Mouse (Mus musculus): ENCODE data around the gene Cpvl. TPM values are rescaled to one million over a fixed set of nuclear protein-coding genes. Genes with fewer than 3 reads are reported as not detected.

Gene Cpvl
- total and polyA plus RNA-seq, 3 experiments, result not detected

GRCm38 (mm10) chr6:53972238-53972743, 6.2 kb downstream of the Cpvl start:
- no peak for TF ChIP-seq MAZ (IDR thresholded peaks at IDR 0.05; ENCODE audit: low read depth, low read length)
- no peak for TF ChIP-seq KAT2A (conservative IDR thresholded peaks at IDR 0.05; ENCODE audit: low read depth, low read length)
- no peak for TF ChIP-seq POLR2A (IDR thresholded peaks at IDR 0.05; ENCODE audit: control insufficient read depth in 1 of 2, insufficient read depth in 1 of 2, low read depth in 1 of 2, low read length in 2 of 2, poor library complexity in 1 of 2)
- TF ChIP-seq GABPA (IDR thresholded peaks at IDR 0.05; ENCODE audit: low read depth, low read length), result no peak
- TF ChIP-seq BHLHE40 (IDR thresholded peaks at IDR 0.05; ENCODE audit: borderline replicate concordance, low read depth, low read length), result no peak
- no peak for TF ChIP-seq MAX (IDR thresholded peaks at IDR 0.05; ENCODE audit: low read length)
- TF ChIP-seq TCF12 (IDR thresholded peaks at IDR 0.05; ENCODE audit: low read depth, low read length), result no peak
- H3K79me2 ChIP-seq (ENCODE audit: control insufficient read depth, insufficient read depth, low read length, poor library complexity), result no peaks in the 10 kb centered on the region
- H3K27me3 ChIP-seq (ENCODE audit: control insufficient read depth in 1 of 2, insufficient read depth in 2 of 2, low read length in 2 of 2), result no peaks in the 10 kb centered on the region
- H3K27ac ChIP-seq (ENCODE audit: control insufficient read depth, low read depth, low read length), result no peak overlapping the region
- no peak overlapping the region for H3K9ac ChIP-seq (ENCODE audit: control insufficient read depth, low read depth, low read length, poor library complexity, severe bottlenecking)
- H3K4me3 ChIP-seq (ENCODE audit: control insufficient read depth in 1 of 2, insufficient read depth in 1 of 2, low read depth in 2 of 2, low read length in 2 of 2), result no peak overlapping the region
- H3K4me1 ChIP-seq (ENCODE audit: control insufficient read depth in 1 of 2, insufficient read depth in 2 of 2, low read length in 2 of 2), result no peaks in the 10 kb centered on the region
- no peaks in the 10 kb centered on the region for H3K36me3 ChIP-seq (ENCODE audit: control insufficient read depth in 1 of 2, insufficient read depth in 2 of 2, low read length in 2 of 2)
- DNase-seq (ENCODE audit: low read depth, low spot score), result no peak
- H3K9me3 ChIP-seq (replicated peaks; ENCODE audit: insufficient read depth, low read length), result no peaks in the 10 kb centered on the region

- Histone ChIP-seq H3K27ac (ENCODE audit: control insufficient read depth, low read depth, low read length) (no peak overlapping the region), H3K4me1 (ENCODE audit: control insufficient read depth in 1 of 2, insufficient read depth in 2 of 2, low read length in 2 of 2) (no peaks in the 10 kb centered on the region), H3K27me3 (ENCODE audit: control insufficient read depth in 1 of 2, insufficient read depth in 2 of 2, low read length in 2 of 2) (no peaks in the 10 kb centered on the region), H3K79me2 (ENCODE audit: control insufficient read depth, insufficient read depth, low read length, poor library complexity) (no peaks in the 10 kb centered on the region), H3K9me3 (replicated peaks; ENCODE audit: insufficient read depth, low read length) (no peaks in the 10 kb centered on the region), H3K36me3 (ENCODE audit: control insufficient read depth in 1 of 2, insufficient read depth in 2 of 2, low read length in 2 of 2) (no peaks in the 10 kb centered on the region), H3K9ac (ENCODE audit: control insufficient read depth, low read depth, low read length, poor library complexity, severe bottlenecking) (no peak overlapping the region), H3K4me3 (ENCODE audit: control insufficient read depth in 1 of 2, insufficient read depth in 1 of 2, low read depth in 2 of 2, low read length in 2 of 2) (no peak overlapping the region)
- TF ChIP-seq SMC3 (IDR thresholded peaks at IDR 0.05; ENCODE audit: low read depth, low read length), result no peak
- no peak for TF ChIP-seq POLR2A (IDR thresholded peaks at IDR 0.05; ENCODE audit: control insufficient read depth in 1 of 2, insufficient read depth in 1 of 2, low read depth in 1 of 2, low read length in 2 of 2, poor library complexity in 1 of 2)
- TF ChIP-seq MAX (IDR thresholded peaks at IDR 0.05; ENCODE audit: low read length), result no peak
- no peak for TF ChIP-seq MYB (IDR thresholded peaks at IDR 0.05; ENCODE audit: low read depth, low read length)
- no peak for TF ChIP-seq SIN3A (IDR thresholded peaks at IDR 0.05; ENCODE audit: low read length)
- TF ChIP-seq ZMIZ1 (IDR thresholded peaks at IDR 0.05; ENCODE audit: low read depth, low read length), result no peak
- TF ChIP-seq RCOR1 (IDR thresholded peaks at IDR 0.05; ENCODE audit: low read depth, low read length), result no peak
- no peak for TF ChIP-seq CTCF (IDR thresholded peaks at IDR 0.05 in 2 of 3, conservative IDR thresholded peaks at IDR 0.05 in 1 of 3; ENCODE audit: control insufficient read depth in 1 of 3, insufficient read depth in 1 of 3, low read depth in 2 of 3, low read length in 3 of 3, poor library complexity in 1 of 3, severe bottlenecking in 1 of 3)
- TF ChIP-seq GATA1 (IDR thresholded peaks at IDR 0.05; ENCODE audit: low read depth, low read length), result no peak
- TF ChIP-seq MEF2A (IDR thresholded peaks at IDR 0.05; ENCODE audit: extremely low read depth, insufficient replicate concordance, low read depth, low read length, poor library complexity, severe bottlenecking), result no peak
- no peak for TF ChIP-seq USF2 (IDR thresholded peaks at IDR 0.05; ENCODE audit: borderline replicate concordance in 1 of 2, insufficient read depth in 1 of 2, low read depth in 1 of 2, low read length in 2 of 2)
- no peak for TF ChIP-seq TBP (IDR thresholded peaks at IDR 0.05; ENCODE audit: low read depth, low read length)
- no peak for TF ChIP-seq KAT2A (conservative IDR thresholded peaks at IDR 0.05; ENCODE audit: low read depth, low read length)
- no peak for TF ChIP-seq MAFK (IDR thresholded peaks at IDR 0.05; ENCODE audit: borderline replicate concordance, low read depth, low read length)
- no peak for TF ChIP-seq POLR2AphosphoS5 (IDR thresholded peaks at IDR 0.05; ENCODE audit: borderline replicate concordance, low read depth, low read length)
- no peak for TF ChIP-seq CHD1 (IDR thresholded peaks at IDR 0.05; ENCODE audit: low read depth, low read length)
- no peak for TF ChIP-seq POLR2AphosphoS2 (IDR thresholded peaks at IDR 0.05; ENCODE audit: low read length)
- TF ChIP-seq RAD21 (IDR thresholded peaks at IDR 0.05; ENCODE audit: low read depth, low read length), result no peak
- DNase-seq (ENCODE audit: low read depth, low spot score), result no peak
Measured at GRCm38 (mm10) chr6:53971729-53972128, 6.7 kb downstream of the Cpvl start.

Measured in MEL (cell line).